Mouse (Mus musculus) embryonic facial prominence, embryonic 14.5 days (tissue): ENCODE data around the gene Gria3. TPM values are rescaled to one million over a fixed set of nuclear protein-coding genes. Genes with fewer than 3 reads are reported as not detected.

ENCODE experiments used
- ATAC-seq: fragments of 200-750 bp; cut with Nextera tagmentation; 2 replicates; pipeline ENCODE4 v1.8.0; 2017; ENCODE audit warnings: low read depth, moderate number of reproducible peaks, moderate TSS enrichment
- DNase-seq: peaks from one replicate; pipeline ENCODE4 v3.0.0-alpha.2; 2015; ENCODE audit warnings: low spot score
- H3K27ac ChIP-seq: fragments of 300-500 bp; sonication (generic); replicated peaks from 2 replicates; pipeline ENCODE4 v1.5.1; 2014; ENCODE audit warnings: low read depth, mild to moderate bottlenecking, low read length, moderate library complexity
- H3K27me3 ChIP-seq: fragments of 300-500 bp; sonication (generic); replicated peaks from 2 replicates; pipeline ENCODE4 v1.6.1; 2014; ENCODE audit warnings: low read length; ENCODE audit not compliant: control insufficient read depth, insufficient read depth
- H3K36me3 ChIP-seq: fragments of 300-500 bp; sonication (generic); 2 replicates; pipeline ENCODE4 v1.6.1; 2014; ENCODE audit warnings: low read length, mixed read lengths; ENCODE audit not compliant: control insufficient read depth, insufficient read depth
- H3K4me1 ChIP-seq: fragments of 300-500 bp; sonication (generic); 2 replicates; pipeline ENCODE4 v1.6.1; 2014; ENCODE audit warnings: antibody characterized with exemption, low read length; ENCODE audit not compliant: control insufficient read depth, insufficient read depth
- H3K4me2 ChIP-seq: fragments of 300-500 bp; sonication (generic); 2 replicates; pipeline ENCODE4 v1.6.1; 2014; ENCODE audit warnings: low read depth, mild to moderate bottlenecking, low read length, moderate library complexity, mixed read lengths
- H3K4me3 ChIP-seq: fragments of 300-500 bp; sonication (generic); 2 replicates; pipeline ENCODE4 v1.5.1; 2014; ENCODE audit warnings: low read depth, mild to moderate bottlenecking, low read length
- H3K9ac ChIP-seq: fragments of 300-500 bp; sonication (generic); 2 replicates; pipeline ENCODE4 v1.6.1; 2014; ENCODE audit warnings: low read depth, mild to moderate bottlenecking, low read length, moderate library complexity, mixed read lengths
- H3K9me3 ChIP-seq: fragments of 300-500 bp; sonication (generic); 2 replicates; pipeline ENCODE4 v1.6.1; 2016; ENCODE audit warnings: low read length; ENCODE audit not compliant: control insufficient read depth
- WGBS: fragments of 180-500 bp; shearing (Covaris S2); extraction: QIAGEN DNeasy Blood & Tissue Kit; methylation state at CpG from one replicate; pipeline ENCODE4 v1.1.7; 2014; 5-methylcytosine and 5-hydroxymethylcytosine counted together
- polyA plus RNA-seq: library from polyadenylated mRNA; unstranded; fragments of >200 nt; fragmentation: Nextera tagmentation; extraction: Ambion mirVana; gene quantifications from 2 replicates; pipeline ENCODE4 v1.2.1, GENCODE M21; 2014

Gria3 gene
- polyA plus RNA-seq, 1 experiment from 2014 or later: 9.4 TPM

GRCm38 (mm10) chrX:41409791-41410190, 9.1 kb downstream of the Gria3 start:
- ATAC-seq: no peak

DNA sequence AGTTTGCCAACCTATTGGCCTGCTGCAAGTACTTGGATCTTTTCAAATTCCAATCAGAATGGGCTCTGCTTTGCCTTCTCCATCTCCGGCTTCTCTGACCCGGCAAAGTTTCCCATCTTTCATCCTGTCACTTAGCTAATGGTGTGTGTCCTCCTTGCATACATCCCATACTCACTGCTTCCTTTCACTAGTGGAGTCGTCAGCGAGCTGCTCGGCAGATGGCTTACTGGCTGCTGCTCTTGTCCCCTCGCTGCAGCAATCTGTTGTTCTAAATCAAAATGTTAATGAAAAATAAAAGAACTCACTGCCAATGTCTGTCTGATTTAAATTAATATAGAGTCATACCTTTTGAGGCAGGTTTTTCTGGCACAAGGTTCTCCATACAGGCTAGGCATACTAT, 25.0 kb downstream of the Gria3 start:
- Histone ChIP-seq H3K36me3 (no peaks in the 10 kb centered on the region), H3K9me3 (no peaks in the 10 kb centered on the region), H3K9ac (no peak overlapping the region), H3K27me3 (no peaks in the 10 kb centered on the region), H3K4me3 (no peak overlapping the region), H3K27ac (no peak overlapping the region), H3K4me2 (no peak overlapping the region), H3K4me1 (no peaks in the 10 kb centered on the region)
- ATAC-seq (no peak), DNase-seq (no peak)
- 69% methylated on average over 6 of the region's 6 CpGs for WGBS

More at GRCm38 (mm10) chrX:41409791-41410190, 9.1 kb downstream of the Gria3 start:
- no peak overlapping the region for H3K27ac ChIP-seq
- no peaks in the 10 kb centered on the region for H3K27me3 ChIP-seq
- WGBS: 53% methylated on average over 1 of the region's 1 CpGs
- H3K9me3 ChIP-seq: no peaks in the 10 kb centered on the region
- DNase-seq: peak; percentile 27
- H3K4me3 ChIP-seq: no peak overlapping the region
- no peaks in the 10 kb centered on the region for H3K36me3 ChIP-seq
- no peak overlapping the region for H3K9ac ChIP-seq
- H3K4me2 ChIP-seq: no peak overlapping the region
- H3K4me1 ChIP-seq: no peaks in the 10 kb centered on the region

GRCm38 (mm10) chrX:41428011-41428410, 27.4 kb downstream of the Gria3 start:
- no peak for DNase-seq
- ATAC-seq: no peak
- Histone ChIP-seq H3K27me3 (no peaks in the 10 kb centered on the region), H3K36me3 (no peaks in the 10 kb centered on the region), H3K4me1 (no peaks in the 10 kb centered on the region), H3K27ac (no peak overlapping the region), H3K4me3 (no peak overlapping the region), H3K9ac (no peak overlapping the region), H3K9me3 (no peaks in the 10 kb centered on the region), H3K4me2 (no peak overlapping the region)
- WGBS: 51% methylated on average over 5 of the region's 5 CpGs

DNA sequence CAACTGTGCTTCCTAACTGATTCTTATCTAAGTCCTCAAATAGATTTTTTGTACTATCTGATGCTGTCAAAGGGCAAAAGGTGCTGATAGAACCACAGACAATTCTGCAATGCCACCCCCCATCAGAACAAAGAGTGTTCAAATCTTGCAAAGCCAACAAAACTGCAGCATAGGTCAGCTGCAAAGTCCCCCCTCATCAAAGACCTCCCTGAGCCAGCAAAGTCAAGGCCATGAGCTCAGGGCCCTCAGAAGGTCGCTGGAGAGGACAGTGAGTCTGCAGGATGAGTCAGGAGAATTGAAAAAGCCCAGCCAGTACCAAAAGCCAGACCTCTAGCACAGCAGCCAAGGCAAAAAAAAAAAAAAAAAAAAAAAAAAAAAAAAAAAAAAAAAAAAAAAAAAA, 34.9 kb downstream of the Gria3 start:
- Histone ChIP-seq H3K36me3 (no peaks in the 10 kb centered on the region), H3K9ac (no peak overlapping the region), H3K27ac (no peak overlapping the region), H3K9me3 (no peaks in the 10 kb centered on the region), H3K27me3 (no peaks in the 10 kb centered on the region), H3K4me1 (no peaks in the 10 kb centered on the region), H3K4me3 (no peak overlapping the region), H3K4me2 (no peak overlapping the region)
- ATAC-seq (no peak), DNase-seq (no peak)
- 0% methylated on average over 1 of the region's 1 CpGs for WGBS

DNA sequence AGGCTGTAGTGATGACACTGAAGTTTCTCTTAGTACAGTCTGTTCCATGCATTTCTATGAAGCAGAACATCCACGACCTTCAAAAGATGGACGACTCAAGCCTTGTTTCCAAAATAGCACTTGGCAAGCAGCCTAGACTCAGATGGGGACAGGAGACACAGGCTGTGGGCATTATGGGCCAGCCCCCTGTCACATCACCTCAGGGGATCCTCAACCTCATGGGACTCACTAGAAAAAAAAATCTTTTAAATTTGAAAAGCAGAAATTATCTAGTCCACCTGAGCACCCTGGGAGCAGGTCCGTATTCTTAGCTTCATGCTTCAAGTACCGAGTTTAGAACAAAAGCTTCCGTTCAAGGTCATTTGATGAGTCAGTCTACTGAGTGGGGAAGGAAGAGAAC, 38.2 kb downstream of the Gria3 start:
- DNase-seq: no peak
- no peak for ATAC-seq
- Histone ChIP-seq H3K9me3 (no peaks in the 10 kb centered on the region), H3K9ac (no peak overlapping the region), H3K27ac (no peak overlapping the region), H3K36me3 (no peaks in the 10 kb centered on the region), H3K4me1 (no peaks in the 10 kb centered on the region), H3K4me2 (no peak overlapping the region), H3K4me3 (no peak overlapping the region), H3K27me3 (no peaks in the 10 kb centered on the region)
- WGBS: 87% methylated on average over 5 of the region's 5 CpGs

DNA sequence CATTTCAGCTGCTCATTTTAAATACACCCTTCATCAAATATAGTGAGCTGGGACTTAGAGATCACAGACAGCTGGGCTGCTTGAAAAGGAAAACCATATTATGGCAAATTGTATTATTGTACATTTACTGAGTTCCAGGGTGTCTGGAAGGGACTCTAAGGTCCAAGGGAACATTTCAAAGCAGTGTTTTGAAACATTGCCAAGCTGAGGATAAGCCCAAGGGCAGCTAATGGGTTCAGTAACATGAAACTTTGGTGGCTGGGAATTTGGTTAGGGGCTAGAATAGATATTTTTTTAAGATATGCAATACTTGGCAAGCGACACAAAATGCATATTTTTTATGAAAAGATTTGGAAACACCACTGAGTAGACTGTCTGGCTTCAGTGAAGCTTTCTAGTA, 48.2 kb downstream of the Gria3 start:
- Histone ChIP-seq H3K4me1 (no peaks in the 10 kb centered on the region), H3K9ac (no peak overlapping the region), H3K27me3 (no peaks in the 10 kb centered on the region), H3K9me3 (no peaks in the 10 kb centered on the region), H3K4me3 (no peak overlapping the region), H3K36me3 (no peaks in the 10 kb centered on the region), H3K4me2 (no peak overlapping the region), H3K27ac (no peak overlapping the region)
- peak; percentile 82 for DNase-seq
- peak; percentile 67 for ATAC-seq
- 43% methylated on average over 1 of the region's 1 CpGs for WGBS

DNA sequence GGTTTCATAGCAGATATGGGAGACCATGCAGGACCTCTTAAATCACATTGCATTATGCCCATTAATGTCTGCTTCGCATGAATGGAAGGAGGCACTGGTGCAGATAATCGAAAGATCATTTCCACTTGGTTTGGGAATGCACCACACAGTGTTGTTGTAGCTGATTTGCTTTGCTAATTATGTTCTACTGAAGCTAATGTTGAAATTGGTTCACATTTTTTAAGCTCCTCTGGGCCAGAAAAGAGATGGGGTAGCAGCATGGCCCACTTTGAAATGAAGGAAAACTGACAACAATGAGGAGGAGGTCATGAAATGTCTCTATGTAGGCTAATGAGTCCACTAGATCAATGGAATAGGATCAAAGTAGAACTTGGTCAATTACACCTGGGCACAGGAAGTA, 76.8 kb downstream of the Gria3 start:
- no peaks in the 10 kb centered on the region for H3K4me1 ChIP-seq

DNA sequence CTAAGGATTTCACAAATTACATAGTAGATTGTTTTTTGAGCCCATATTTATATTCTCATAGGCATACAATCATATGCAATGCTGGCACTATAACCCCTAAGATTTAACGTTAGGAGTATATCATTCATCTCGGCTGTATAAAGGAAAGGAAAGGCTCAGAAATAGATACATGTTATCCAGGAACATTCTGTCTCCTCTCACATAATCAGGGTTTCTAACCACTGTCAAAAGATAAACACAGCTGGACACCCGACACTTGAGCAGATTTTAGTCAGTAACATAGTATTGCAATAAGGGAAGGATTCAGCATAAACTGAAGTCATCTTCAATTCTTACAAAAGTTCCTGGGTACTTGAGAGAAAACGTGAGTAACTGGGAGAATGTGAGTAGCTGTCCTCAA, 95.9 kb downstream of the Gria3 start:
- Histone ChIP-seq H3K9me3 (no peaks in the 10 kb centered on the region), H3K9ac (no peak overlapping the region), H3K27ac (no peak overlapping the region), H3K4me2 (no peak overlapping the region), H3K27me3 (no peaks in the 10 kb centered on the region), H3K4me3 (no peak overlapping the region), H3K36me3 (no peaks in the 10 kb centered on the region), H3K4me1 (no peaks in the 10 kb centered on the region)
- ATAC-seq (no peak), DNase-seq (no peak)
- WGBS: 64% methylated on average over 4 of the region's 4 CpGs

More for the DNA sequence above, 76.8 kb downstream of the Gria3 start:
- no peak overlapping the region for H3K27ac ChIP-seq
- ATAC-seq (no peak), DNase-seq (no peak)
- H3K36me3 ChIP-seq: no peaks in the 10 kb centered on the region
- 75% methylated on average over 2 of the region's 2 CpGs for WGBS
- H3K9ac ChIP-seq: no peak overlapping the region
- no peak overlapping the region for H3K4me2 ChIP-seq
- no peak overlapping the region for H3K4me3 ChIP-seq
- H3K27me3 ChIP-seq: no peaks in the 10 kb centered on the region
- no peaks in the 10 kb centered on the region for H3K9me3 ChIP-seq

- ATAC-seq (no peak), DNase-seq (no peak)
- Histone ChIP-seq H3K4me1 (no peaks in the 10 kb centered on the region), H3K9me3 (no peaks in the 10 kb centered on the region), H3K27ac (no peak overlapping the region), H3K9ac (no peak overlapping the region), H3K4me2 (no peak overlapping the region), H3K36me3 (no peaks in the 10 kb centered on the region), H3K27me3 (no peaks in the 10 kb centered on the region), H3K4me3 (no peak overlapping the region)
- 72% methylated on average over 3 of the region's 3 CpGs for WGBS
Observed at GRCm38 (mm10) chrX:41505371-41505770, 104.7 kb downstream of the Gria3 start.
